Mouse (Mus musculus): ENCODE measurements around the gene Cpsf3. TPM values are rescaled to one million over a fixed set of nuclear protein-coding genes. Genes with fewer than 3 reads are reported as not detected.

Cpsf3 gene
- polyA plus RNA-seq, 1 experiment from 2014 or later, result 95.5 TPM

DNA sequence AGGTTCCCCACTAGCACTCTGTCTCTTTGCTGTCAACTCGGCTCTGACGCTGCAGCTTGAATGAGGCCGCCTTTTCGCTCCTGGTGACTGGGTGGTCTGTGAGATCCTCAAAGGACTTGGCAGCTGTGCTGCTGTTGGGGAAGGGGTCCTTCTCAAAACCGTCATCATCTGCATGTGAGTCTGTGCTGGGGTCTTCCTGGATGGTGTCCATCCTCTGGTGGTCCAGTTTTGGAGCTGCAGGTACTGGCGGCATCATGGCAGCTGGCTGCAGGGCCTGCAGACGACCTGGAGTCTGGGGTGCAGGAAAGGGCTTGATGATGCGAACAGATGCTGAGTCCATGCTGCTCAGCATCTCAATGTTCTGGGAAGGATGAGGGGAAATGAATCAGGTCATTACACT lies 40.1 kb downstream of the Cpsf3 start:
- Histone ChIP-seq H3K4me2 (ENCODE audit: low read depth, low read length) (no peak overlapping the region), H3K4me3 (ENCODE audit: low read depth, low read length) (no peak overlapping the region), H3K27ac (ENCODE audit: low read depth, low read length) (no peak overlapping the region), H3K4me1 (ENCODE audit: control insufficient read depth, insufficient read depth, low read length) (no peaks in the 10 kb centered on the region), H3K36me3 (ENCODE audit: control insufficient read depth, insufficient read depth, low read length) (peaks cover 33% of the 10 kb centered on the region), H3K9me3 (ENCODE audit: control insufficient read depth, low read length) (no peaks in the 10 kb centered on the region), H3K27me3 (ENCODE audit: control insufficient read depth, insufficient read depth, low read length) (no peaks in the 10 kb centered on the region), H3K9ac (replicated peaks; ENCODE audit: low read depth, low read length) (no peak overlapping the region)
- WGBS, result 87% methylated on average over 8 of the region's 8 CpGs
- no peak for ATAC-seq (ENCODE audit: low read depth)

GRCm38 (mm10) chr12:21326325-21326724 lies 41.1 kb downstream of the Cpsf3 start:
- H3K9me3 ChIP-seq (ENCODE audit: control insufficient read depth, low read length), result no peaks in the 10 kb centered on the region
- no peak overlapping the region for H3K4me2 ChIP-seq (ENCODE audit: low read depth, low read length)
- H3K9ac ChIP-seq (replicated peaks; ENCODE audit: low read depth, low read length), result no peak overlapping the region
- H3K27ac ChIP-seq (ENCODE audit: low read depth, low read length), result no peak overlapping the region
- H3K4me1 ChIP-seq (ENCODE audit: control insufficient read depth, insufficient read depth, low read length), result no peaks in the 10 kb centered on the region
- H3K4me3 ChIP-seq (ENCODE audit: low read depth, low read length), result no peak overlapping the region
- peaks cover 41% of the 10 kb centered on the region for H3K36me3 ChIP-seq (ENCODE audit: control insufficient read depth, insufficient read depth, low read length)
- H3K27me3 ChIP-seq (ENCODE audit: control insufficient read depth, insufficient read depth, low read length), result no peaks in the 10 kb centered on the region
- no peak for ATAC-seq (ENCODE audit: low read depth)
- 100% methylated on average over 3 of the region's 3 CpGs for WGBS

DNA sequence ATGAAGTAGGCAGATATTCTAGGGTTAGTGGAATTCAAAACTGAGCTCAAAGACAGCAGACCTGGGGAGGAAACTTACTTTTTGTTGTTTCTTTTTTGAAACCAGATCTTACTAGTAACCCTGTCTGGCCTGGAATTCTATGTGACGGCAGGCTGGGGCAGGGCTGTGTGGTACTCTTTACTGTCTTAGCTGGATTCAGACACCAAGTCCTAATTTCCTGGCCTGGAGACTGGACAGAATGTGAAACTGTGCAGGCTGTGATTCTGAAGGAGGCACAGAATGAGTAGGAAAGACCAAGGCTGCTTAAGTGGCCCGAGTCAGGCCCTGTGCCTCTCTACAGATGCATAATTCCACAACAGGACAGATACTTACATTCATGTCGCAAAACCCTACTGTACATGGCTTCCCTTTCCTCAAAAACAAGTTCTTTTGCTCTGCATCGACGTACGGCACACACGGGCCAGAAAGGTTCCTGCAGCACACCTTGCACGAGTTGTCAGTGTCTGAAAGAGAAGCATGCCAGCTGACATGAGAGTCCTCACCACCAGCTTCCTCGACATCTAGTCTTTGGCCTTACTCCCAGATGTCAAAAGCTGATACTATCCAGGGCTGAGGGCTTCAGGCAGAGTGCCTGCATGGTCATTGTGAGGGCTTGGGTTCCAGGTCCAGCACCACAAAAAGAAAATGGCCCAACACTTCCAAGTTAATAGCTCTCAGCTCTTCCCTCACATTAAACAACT lies 44.6 kb downstream of the Cpsf3 start:
- Histone ChIP-seq H3K9me3 (ENCODE audit: control insufficient read depth, low read length) (no peaks in the 10 kb centered on the region), H3K27me3 (ENCODE audit: control insufficient read depth, insufficient read depth, low read length) (no peaks in the 10 kb centered on the region), H3K4me1 (ENCODE audit: control insufficient read depth, insufficient read depth, low read length) (no peaks in the 10 kb centered on the region), H3K27ac (ENCODE audit: low read depth, low read length) (no peak overlapping the region), H3K4me3 (ENCODE audit: low read depth, low read length) (no peak overlapping the region), H3K4me2 (ENCODE audit: low read depth, low read length) (no peak overlapping the region), H3K9ac (replicated peaks; ENCODE audit: low read depth, low read length) (no peak overlapping the region), H3K36me3 (ENCODE audit: control insufficient read depth, insufficient read depth, low read length) (peaks cover 47% of the 10 kb centered on the region)
- ATAC-seq (ENCODE audit: low read depth), result no peak
- WGBS, result 93% methylated on average over 9 of the region's 9 CpGs

- H3K9ac ChIP-seq (replicated peaks; ENCODE audit: low read depth, low read length), result no peak overlapping the region
Observed at GRCm38 (mm10) chr12:21330961-21331576, 45.9 kb downstream of the Cpsf3 start.

DNA sequence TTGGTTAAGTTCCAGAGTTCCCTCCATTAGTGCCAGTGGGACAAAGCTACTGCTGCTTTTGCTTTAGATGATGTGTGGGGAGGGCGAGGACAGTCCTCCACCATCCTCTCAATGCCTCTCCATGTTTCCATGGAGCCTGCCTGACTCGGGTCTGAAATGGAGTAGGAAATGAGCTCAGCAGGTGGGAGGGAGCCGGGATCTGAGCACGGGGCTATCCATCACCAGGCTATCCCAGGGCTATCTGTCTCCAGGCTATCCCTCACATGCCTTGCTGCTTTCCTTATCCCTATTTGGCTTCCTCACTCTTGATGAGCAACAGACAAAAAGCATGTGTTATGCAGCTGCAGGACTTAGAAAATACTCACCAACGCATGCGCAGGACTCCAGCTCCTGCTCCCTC lies 46.5 kb downstream of the Cpsf3 start:
- Histone ChIP-seq H3K36me3 (ENCODE audit: control insufficient read depth, insufficient read depth, low read length) (peaks cover 40% of the 10 kb centered on the region), H3K4me1 (ENCODE audit: control insufficient read depth, insufficient read depth, low read length) (no peaks in the 10 kb centered on the region), H3K27me3 (ENCODE audit: control insufficient read depth, insufficient read depth, low read length) (no peaks in the 10 kb centered on the region), H3K9ac (replicated peaks; ENCODE audit: low read depth, low read length) (no peak overlapping the region), H3K4me3 (ENCODE audit: low read depth, low read length) (no peak overlapping the region), H3K27ac (ENCODE audit: low read depth, low read length) (no peak overlapping the region), H3K4me2 (ENCODE audit: low read depth, low read length) (no peak overlapping the region), H3K9me3 (ENCODE audit: control insufficient read depth, low read length) (no peaks in the 10 kb centered on the region)
- 74% methylated on average over 6 of the region's 6 CpGs for WGBS
- no peak for ATAC-seq (ENCODE audit: low read depth)

More at GRCm38 (mm10) chr12:21330961-21331576, 45.9 kb downstream of the Cpsf3 start:
- H3K36me3 ChIP-seq (ENCODE audit: control insufficient read depth, insufficient read depth, low read length), result peaks cover 40% of the 10 kb centered on the region
- H3K4me2 ChIP-seq (ENCODE audit: low read depth, low read length), result no peak overlapping the region
- 90% methylated on average over 10 of the region's 10 CpGs for whole genome bisulfite sequencing
- ATAC-seq (ENCODE audit: low read depth), result no peak
- H3K9me3 ChIP-seq (ENCODE audit: control insufficient read depth, low read length), result no peaks in the 10 kb centered on the region
- no peaks in the 10 kb centered on the region for H3K4me1 ChIP-seq (ENCODE audit: control insufficient read depth, insufficient read depth, low read length)
- H3K27me3 ChIP-seq (ENCODE audit: control insufficient read depth, insufficient read depth, low read length), result no peaks in the 10 kb centered on the region
- H3K4me3 ChIP-seq (ENCODE audit: low read depth, low read length), result no peak overlapping the region
- H3K27ac ChIP-seq (ENCODE audit: low read depth, low read length), result no peak overlapping the region

GRCm38 (mm10) chr12:21333021-21333420 lies 47.8 kb downstream of the Cpsf3 start:
- Histone ChIP-seq H3K9me3 (ENCODE audit: control insufficient read depth, low read length) (no peaks in the 10 kb centered on the region), H3K4me3 (ENCODE audit: low read depth, low read length) (no peak overlapping the region), H3K9ac (replicated peaks; ENCODE audit: low read depth, low read length) (no peak overlapping the region), H3K27ac (ENCODE audit: low read depth, low read length) (no peak overlapping the region), H3K27me3 (ENCODE audit: control insufficient read depth, insufficient read depth, low read length) (no peaks in the 10 kb centered on the region), H3K4me1 (ENCODE audit: control insufficient read depth, insufficient read depth, low read length) (no peaks in the 10 kb centered on the region), H3K36me3 (ENCODE audit: control insufficient read depth, insufficient read depth, low read length) (peaks cover 34% of the 10 kb centered on the region), H3K4me2 (ENCODE audit: low read depth, low read length) (no peak overlapping the region)
- no peak for ATAC-seq (ENCODE audit: low read depth)
- 94% methylated on average over 7 of the region's 7 CpGs for WGBS

GRCm38 (mm10) chr12:21333766-21334165 lies 48.6 kb downstream of the Cpsf3 start:
- Histone ChIP-seq H3K4me2 (ENCODE audit: low read depth, low read length) (no peak overlapping the region), H3K9ac (replicated peaks; ENCODE audit: low read depth, low read length) (no peak overlapping the region), H3K36me3 (ENCODE audit: control insufficient read depth, insufficient read depth, low read length) (peaks cover 32% of the 10 kb centered on the region), H3K4me1 (ENCODE audit: control insufficient read depth, insufficient read depth, low read length) (no peaks in the 10 kb centered on the region), H3K27ac (ENCODE audit: low read depth, low read length) (no peak overlapping the region), H3K27me3 (ENCODE audit: control insufficient read depth, insufficient read depth, low read length) (no peaks in the 10 kb centered on the region), H3K4me3 (ENCODE audit: low read depth, low read length) (no peak overlapping the region), H3K9me3 (ENCODE audit: control insufficient read depth, low read length) (no peaks in the 10 kb centered on the region)
- ATAC-seq (ENCODE audit: low read depth), result no peak
- WGBS, result 93% methylated on average over 5 of the region's 5 CpGs

DNA sequence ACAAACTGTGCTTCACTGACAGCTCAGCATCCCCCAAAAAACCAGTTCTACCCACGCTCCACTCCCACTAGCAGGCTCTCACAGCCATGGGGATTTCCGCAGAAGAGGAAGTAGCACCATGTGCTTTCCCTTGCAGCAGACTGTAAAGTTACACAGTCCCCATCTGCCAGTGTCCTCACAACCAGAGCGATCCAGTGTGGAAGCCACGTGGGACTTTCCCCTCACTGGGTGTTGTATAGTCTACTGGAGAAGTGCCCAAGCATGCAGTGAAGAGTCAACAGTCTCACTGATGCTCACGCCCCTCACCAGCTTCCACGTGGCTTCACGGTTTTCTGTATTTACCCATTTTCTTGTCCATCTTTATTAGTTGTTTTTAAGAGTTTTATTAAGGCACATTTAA lies 50.7 kb downstream of the Cpsf3 start:
- Histone ChIP-seq H3K4me3 (ENCODE audit: low read depth, low read length) (no peak overlapping the region), H3K27ac (ENCODE audit: low read depth, low read length) (no peak overlapping the region), H3K27me3 (ENCODE audit: control insufficient read depth, insufficient read depth, low read length) (no peaks in the 10 kb centered on the region), H3K9ac (replicated peaks; ENCODE audit: low read depth, low read length) (no peak overlapping the region), H3K4me1 (ENCODE audit: control insufficient read depth, insufficient read depth, low read length) (no peaks in the 10 kb centered on the region), H3K36me3 (ENCODE audit: control insufficient read depth, insufficient read depth, low read length) (peaks cover 25% of the 10 kb centered on the region), H3K9me3 (ENCODE audit: control insufficient read depth, low read length) (no peaks in the 10 kb centered on the region), H3K4me2 (ENCODE audit: low read depth, low read length) (no peak overlapping the region)
- no peak for ATAC-seq (ENCODE audit: low read depth)
- WGBS, result 85% methylated on average over 7 of the region's 7 CpGs

DNA sequence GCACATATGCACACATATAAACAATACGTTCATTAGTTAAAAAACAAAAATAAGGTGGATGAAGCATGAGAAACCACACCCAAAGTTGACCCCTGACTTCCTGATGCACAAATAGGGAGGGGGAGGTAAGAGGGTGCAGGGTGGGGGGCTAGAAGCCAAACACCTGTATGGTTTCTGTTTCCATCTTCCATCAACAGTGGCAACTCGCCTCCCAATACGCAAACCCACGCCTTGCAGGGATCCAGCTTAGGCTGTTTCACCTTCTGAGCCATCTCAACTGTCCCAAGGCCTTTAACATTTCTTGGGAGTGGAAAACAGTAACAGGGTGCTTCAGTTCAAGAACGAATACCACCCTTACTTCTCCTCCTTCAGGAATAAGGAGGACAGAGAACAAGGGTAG lies 52.0 kb downstream of the Cpsf3 start:
- no peak for ATAC-seq (ENCODE audit: low read depth)
- WGBS, result 97% methylated on average over 5 of the region's 5 CpGs
- H3K9ac ChIP-seq (replicated peaks; ENCODE audit: low read depth, low read length), result no peak overlapping the region
- H3K27me3 ChIP-seq (ENCODE audit: control insufficient read depth, insufficient read depth, low read length), result no peaks in the 10 kb centered on the region
- H3K4me2 ChIP-seq (ENCODE audit: low read depth, low read length), result no peak overlapping the region
- no peaks in the 10 kb centered on the region for H3K9me3 ChIP-seq (ENCODE audit: control insufficient read depth, low read length)
- no peak overlapping the region for H3K4me3 ChIP-seq (ENCODE audit: low read depth, low read length)
- no peak overlapping the region for H3K27ac ChIP-seq (ENCODE audit: low read depth, low read length)
- H3K36me3 ChIP-seq (ENCODE audit: control insufficient read depth, insufficient read depth, low read length), result peaks cover 12% of the 10 kb centered on the region
- no peaks in the 10 kb centered on the region for H3K4me1 ChIP-seq (ENCODE audit: control insufficient read depth, insufficient read depth, low read length)
